Mouse (Mus musculus): ENCODE data around the gene Cmip. TPM values are rescaled to one million over a fixed set of nuclear protein-coding genes. Genes with fewer than 3 reads are reported as not detected.

Gene Cmip
- total RNA-seq (2015) (58.4 and 60.3 TPM in 2 replicates), total RNA-seq (2017) (22.7 and 26.5 TPM in 2 replicates)

- no peak for ATAC-seq (ENCODE audit: poor library complexity, severe bottlenecking)
Measured at GRCm38 (mm10) chr8:117257029-117257820, at the start of gene Cmip. Gene Cmip (plus strand): TSS chr8:117257064.

DNA sequence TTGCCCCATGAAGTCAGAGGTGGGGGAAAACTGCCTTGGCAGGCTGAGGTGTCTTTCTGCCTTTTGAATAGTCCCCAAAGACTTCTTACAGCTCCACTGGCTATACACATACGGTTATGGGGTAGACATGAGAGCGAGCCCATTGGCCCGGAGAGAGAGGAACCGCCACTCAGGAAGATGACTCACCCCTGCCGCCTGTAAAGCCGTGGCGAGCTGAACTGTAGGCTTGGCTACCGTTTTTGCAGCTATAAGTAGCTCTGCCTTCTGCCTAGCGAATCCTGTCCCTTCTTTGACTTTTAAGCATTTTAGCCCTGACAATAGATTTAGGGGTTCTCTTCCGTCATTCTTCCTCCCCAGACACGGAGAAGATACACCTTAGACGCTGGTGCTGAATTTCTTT, 47.7 kb upstream of the Cmip start:
- peak; percentile 96 for ATAC-seq (ENCODE audit: poor library complexity, severe bottlenecking)

DNA sequence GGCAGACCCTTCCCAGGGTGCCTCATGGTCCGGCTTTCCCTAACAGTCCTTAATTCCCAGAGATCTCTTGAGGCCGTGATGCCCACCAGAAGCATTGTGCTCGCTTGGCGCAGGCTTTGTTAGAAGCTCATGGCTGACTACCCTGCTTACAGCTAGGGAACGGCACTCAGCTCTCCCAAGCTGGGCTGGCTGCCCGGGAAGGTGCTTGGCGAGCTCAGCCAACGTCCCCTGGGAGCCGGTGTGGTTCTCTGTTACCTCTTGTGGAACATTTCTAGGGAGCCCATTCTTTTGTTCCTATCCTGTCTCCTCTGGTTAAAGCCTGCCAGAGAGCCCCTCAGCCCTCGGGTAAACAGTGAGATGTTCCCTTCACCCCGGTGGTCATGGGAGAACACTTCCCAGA, 44.8 kb upstream of the Cmip start:
- ATAC-seq (ENCODE audit: poor library complexity, severe bottlenecking) = no peak

DNA sequence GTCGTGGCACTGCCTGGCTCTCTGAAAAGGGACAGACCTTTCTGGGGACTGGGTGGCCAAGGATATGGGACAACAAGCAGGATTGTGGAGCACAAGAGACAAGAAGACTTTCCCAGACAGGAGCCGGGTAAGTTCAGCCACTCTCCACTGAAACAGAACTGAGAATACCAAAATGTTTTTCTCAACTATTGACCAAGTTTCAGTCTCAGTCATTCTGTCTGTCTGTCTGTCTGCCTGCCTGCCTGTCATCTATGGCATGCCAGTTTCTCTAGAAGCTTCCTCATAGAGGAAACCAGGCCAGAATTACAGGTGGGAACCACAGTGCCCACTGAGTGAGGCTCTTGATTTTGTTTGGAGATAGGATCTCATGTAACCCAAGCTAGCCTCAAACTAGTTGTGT, 39.1 kb upstream of the Cmip start:
- ATAC-seq (ENCODE audit: poor library complexity, severe bottlenecking) = no peak

DNA sequence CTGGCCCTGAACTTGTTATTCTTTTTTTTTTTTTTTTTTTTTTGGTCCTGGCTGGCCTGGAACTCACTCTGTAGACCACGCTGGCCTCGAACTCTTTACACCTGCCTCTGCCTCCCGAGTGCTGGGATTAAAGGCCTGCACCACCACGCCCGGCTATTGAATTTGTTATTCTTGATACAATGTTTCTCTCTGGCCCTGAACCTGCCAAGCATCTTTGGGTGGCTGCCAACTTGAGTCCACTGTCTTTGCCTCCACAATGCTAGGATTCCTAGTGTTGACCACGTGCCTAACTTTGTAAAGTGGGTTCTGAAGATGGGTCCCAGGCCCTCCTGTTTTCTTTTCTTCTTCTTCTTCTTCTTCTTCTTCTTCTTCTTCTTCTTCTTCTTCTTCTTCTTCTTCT, 34.5 kb upstream of the Cmip start:
- no peak for ATAC-seq (ENCODE audit: poor library complexity, severe bottlenecking)

DNA sequence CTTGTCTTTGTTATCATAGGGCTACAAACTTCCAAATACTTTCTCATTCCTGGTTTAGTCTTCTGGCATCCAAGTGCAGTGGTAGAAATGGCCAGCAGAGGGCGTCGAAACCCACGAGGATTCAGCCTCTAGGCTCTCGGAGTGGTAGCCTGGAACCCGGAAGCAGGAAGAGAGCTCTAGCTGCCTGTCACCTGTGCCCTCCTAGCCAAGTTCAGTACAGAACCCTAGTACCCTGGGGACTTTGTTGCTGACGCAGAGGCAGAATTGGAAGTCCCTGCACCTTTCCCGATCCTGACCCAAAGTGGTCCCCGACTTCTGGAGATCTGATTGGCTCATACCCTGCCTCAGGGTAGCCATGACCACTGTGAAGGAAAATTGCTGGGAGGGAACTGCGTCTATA, 32.2 kb upstream of the Cmip start:
- ATAC-seq (ENCODE audit: poor library complexity, severe bottlenecking) = peak; percentile 99

DNA sequence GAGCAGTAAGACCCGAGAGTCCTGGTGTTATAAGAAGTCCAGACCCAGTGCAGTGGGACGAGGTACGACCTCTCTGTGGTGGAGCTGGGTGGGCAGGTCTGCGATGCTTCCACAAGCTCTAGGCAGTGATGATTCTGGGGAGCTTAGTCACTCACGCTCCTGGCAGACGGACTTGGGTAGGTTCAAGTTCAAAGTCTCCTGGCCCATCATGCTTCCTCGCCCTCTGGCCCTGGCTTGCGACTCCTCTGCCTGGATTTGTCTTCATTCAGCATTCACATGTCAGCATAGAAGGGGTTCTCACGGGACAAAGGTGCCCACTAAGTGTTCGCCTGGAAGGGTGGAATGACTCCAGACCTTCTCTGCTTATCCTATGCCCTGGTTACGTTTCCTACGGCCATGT, 30.6 kb upstream of the Cmip start:
- no peak for ATAC-seq (ENCODE audit: poor library complexity, severe bottlenecking)

DNA sequence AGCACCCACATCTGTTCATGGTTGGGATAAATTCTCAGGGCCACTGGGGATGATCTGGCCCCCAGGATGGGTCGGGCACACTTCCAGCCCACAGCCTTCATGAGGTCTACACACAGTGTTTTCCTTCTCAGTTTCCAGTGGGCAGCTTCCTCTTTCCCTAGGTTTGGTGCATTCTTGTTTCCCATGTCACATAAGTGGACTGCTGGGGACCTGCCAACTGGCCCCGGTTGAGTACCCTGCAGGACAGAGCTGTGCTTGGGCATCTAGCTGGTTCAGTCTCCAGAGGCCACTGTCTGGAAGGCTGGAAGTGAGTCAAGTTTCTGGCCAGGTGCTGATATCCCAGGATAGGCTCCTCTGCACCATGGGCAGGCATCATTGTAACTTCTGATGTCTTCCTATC, 29.5 kb upstream of the Cmip start:
- ATAC-seq (ENCODE audit: poor library complexity, severe bottlenecking) = 0 out of 2 replicates have a peak, but pooled peaks have one; percentile 43

DNA sequence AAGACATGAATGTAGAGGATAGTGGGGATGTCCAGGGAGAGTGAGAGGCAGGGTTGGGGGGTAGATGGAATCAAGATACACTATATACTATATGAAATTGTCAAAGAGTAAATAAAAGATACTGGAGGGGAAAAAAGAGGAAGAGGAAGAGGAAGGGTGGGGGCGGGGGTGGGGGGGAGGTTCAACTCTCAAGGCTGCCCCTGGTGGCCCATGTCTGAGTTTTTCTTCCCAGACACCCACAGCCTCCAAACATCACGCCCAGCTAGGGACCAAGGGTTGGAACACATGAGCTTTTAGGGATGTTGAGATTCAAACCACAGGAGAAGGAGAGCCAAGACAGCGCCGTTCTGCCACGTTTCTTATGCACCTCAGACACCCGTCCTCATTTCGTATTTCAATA, 23.7 kb upstream of the Cmip start:
- ATAC-seq (ENCODE audit: poor library complexity, severe bottlenecking) = peak; percentile 77

- no peak for ATAC-seq (ENCODE audit: poor library complexity, severe bottlenecking)
Measured at GRCm38 (mm10) chr8:117236531-117236930, 20.3 kb upstream of the Cmip start.

GRCm38 (mm10) chr8:117240326-117240725, 16.5 kb upstream of the Cmip start:
- ATAC-seq (ENCODE audit: poor library complexity, severe bottlenecking) = no peak

DNA sequence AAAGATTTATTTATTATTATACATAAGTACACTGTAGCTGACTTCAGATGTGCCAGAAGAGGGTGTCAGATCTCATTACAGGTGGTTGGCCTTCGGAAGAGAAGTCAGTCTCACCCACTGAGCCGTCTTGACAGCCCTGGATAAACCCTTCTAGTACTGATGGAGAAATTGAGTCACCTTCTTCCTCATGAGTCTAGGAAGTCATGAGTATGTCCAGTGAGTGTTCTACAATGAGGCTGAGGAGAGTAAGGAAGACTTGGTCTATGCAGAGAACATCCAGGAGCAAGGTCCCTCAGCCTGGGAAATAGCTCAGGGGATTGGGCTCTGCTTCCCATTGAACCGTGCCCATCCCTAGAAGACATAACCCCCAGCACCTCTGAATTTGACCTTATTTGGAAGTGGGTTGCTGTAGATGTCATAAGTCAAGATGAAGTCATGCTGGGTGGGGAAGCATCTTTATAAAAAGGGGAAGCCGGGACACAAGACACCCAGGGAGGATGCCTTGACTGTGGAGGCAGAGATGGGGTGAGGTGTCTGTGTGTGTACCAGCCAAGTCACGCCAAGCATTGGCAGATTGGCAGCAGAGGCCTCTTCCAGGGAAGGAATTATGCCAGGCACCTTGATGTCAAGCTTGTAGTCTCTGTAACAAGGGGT, 15.9 kb upstream of the Cmip start:
- peak; percentile 99 for ATAC-seq (ENCODE audit: poor library complexity, severe bottlenecking)

GRCm38 (mm10) chr8:117241848-117242247, 15.0 kb upstream of the Cmip start:
- ATAC-seq (ENCODE audit: poor library complexity, severe bottlenecking) = no peak

DNA sequence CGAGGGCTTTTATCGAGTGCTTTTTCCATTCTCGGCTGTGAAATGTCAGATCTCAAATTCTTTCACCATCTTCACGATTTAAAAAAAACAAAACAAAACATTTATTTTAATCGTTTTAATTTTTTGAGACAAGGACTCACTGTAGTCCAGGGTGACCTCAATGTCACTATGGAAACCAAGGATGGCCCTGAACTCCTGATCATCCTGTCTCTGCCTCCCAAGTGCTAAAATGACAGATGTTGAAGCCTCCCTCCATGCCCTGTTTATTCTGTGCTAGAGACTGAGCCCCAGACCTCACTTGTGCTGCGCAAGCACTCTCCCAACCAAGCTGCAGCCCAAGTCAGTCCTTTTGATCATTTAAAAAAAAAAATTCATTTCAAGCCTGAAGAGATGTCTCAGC, 14.6 kb upstream of the Cmip start:
- no peak for ATAC-seq (ENCODE audit: poor library complexity, severe bottlenecking)

DNA sequence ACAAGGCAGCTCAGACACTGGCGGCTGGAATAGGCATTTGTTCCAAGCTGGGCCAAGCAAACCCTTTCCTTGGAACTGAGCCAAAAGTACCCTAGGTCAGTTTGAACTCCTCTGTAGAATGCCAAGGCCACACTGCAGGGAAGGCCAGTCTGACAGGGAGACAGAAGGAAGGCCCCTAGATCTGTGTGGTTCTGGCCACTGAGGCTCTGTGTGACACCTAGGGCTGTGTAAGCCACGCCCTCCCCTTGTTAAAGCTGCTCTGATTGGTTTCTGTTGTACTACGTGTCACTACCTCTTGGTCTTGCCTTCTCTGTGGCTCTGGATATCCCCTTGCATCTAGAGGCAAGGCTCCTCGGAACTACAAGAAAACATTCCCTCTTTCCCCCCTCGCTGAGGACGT, 12.3 kb upstream of the Cmip start:
- no peak for ATAC-seq (ENCODE audit: poor library complexity, severe bottlenecking)

DNA sequence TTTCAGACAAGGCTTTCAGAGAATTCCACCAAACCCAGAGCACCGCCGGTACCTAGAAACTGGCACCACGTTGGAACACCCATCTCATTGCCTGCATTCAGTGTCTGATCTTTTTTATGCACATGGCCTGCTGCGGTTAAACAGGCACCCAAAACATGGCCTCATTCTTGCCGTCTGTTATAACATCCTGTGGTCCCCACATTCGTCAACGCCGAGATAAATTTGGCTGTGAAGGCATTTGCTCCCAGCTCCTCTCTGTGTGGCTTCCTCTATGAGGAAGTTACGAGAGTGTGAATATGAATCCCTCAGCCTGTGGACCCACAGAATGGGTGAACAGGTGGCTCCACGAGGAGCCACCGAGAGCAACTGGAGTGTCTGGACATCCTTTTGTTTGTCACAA, 8.5 kb upstream of the Cmip start:
- peak; percentile 26 for ATAC-seq (ENCODE audit: poor library complexity, severe bottlenecking)

- no peak for ATAC-seq (ENCODE audit: poor library complexity, severe bottlenecking)
Measured at GRCm38 (mm10) chr8:117251086-117251681, 5.7 kb upstream of the Cmip start.

- ATAC-seq (ENCODE audit: poor library complexity, severe bottlenecking) = peak; percentile 42
Measured at GRCm38 (mm10) chr8:117252650-117253049, 4.2 kb upstream of the Cmip start.

GRCm38 (mm10) chr8:117253390-117254269, 3.2 kb upstream of the Cmip start:
- no peak for ATAC-seq (ENCODE audit: poor library complexity, severe bottlenecking)

GRCm38 (mm10) chr8:117254496-117254895, 2.4 kb upstream of the Cmip start:
- ATAC-seq (ENCODE audit: poor library complexity, severe bottlenecking) = no peak

Measured in megakaryocyte, adult 5-6 weeks (primary cell).